8 mouse cellular contexts compared by ENCODE assay signal in the genomic region with DNA sequence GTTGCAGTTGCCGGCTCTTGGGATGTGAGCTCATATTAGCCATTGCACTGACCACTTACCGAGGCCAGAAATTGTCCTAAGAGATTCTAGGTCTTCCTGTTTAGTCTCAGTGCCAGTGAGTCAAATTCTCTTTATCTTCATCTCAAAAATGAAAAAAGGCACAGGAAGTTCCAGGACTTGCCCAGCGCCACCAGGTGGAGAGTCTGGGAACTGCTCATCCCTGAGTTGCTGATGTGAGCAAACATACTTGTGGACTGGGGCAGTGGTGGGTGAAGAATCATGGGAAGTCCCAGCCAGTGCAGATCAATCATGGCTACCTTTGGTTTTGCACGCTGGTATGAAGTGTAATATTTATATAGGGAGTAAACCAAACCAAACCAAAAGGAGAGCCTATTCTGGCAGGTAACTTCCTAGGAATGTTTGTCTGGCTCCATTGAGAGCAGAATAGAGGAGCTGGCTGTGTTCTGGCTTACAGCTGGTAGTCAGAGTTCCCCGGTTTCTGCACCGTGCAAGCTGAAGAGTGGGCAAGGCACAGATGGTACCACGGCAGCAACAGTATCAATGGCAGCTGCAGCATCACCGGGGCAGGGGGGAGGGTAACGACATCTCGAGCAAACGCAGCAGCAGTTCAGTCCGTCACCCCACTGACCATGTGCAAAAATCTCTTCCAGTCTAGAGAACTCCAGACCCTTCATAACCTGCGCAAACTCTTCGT. TPM values are rescaled to one million over a fixed set of nuclear protein-coding genes. Genes with fewer than 3 reads are reported as not detected.
A peak's percentile ranks its signal among the peaks of the same experiment; 100 is the strongest.
DNase-seq lines count a peak whose midpoint lies in the region; ATAC-seq and TF ChIP-seq lines count a peak whose summit lies in the region.

No protein-coding gene starts in this region.

- DNase-seq in gastrocnemius, adult 2 months, result no peak
- no peak for DNase-seq in gastrocnemius, postnatal 36 days
- DNase-seq in midbrain, embryonic 14.5 days, result peak; percentile 65
- peak; percentile 70 for DNase-seq in left cerebral cortex, postnatal 4 days
- DNase-seq in thymus, postnatal 0 days (ENCODE audit: low spot score), result peak; percentile 67
- no peak for DNase-seq in heart, postnatal 25 days (ENCODE audit: low spot score)

- H3K4me2 ChIP-seq in midbrain, embryonic 14.5 days (ENCODE audit: low read length), result no peak overlapping the region
- no peak overlapping the region for H3K4me2 ChIP-seq in midbrain, embryonic 15.5 days

- intact Hi-C loops in gastrocnemius, adult 2 months (cut with DNase I), result no loop called here
- intact Hi-C loops in gastrocnemius, postnatal 36 days (cut with DNase I), result no loop called here
- intact Hi-C loops in left cerebral cortex, postnatal 4 days (cut with DNase I), result no loop called here
- intact Hi-C loops in heart, postnatal 25 days (cut with DNase I), result no loop called here

- H3K36me3 ChIP-seq in midbrain, embryonic 14.5 days (ENCODE audit: control insufficient read depth, insufficient read depth, low read length), result peaks cover 95% of the 10 kb centered on the region
- peaks cover 22% of the 10 kb centered on the region for H3K36me3 ChIP-seq in midbrain, embryonic 15.5 days (replicated peaks)

- H3K4me1 ChIP-seq in midbrain, embryonic 14.5 days (ENCODE audit: control insufficient read depth, insufficient read depth, low read length), result peaks cover 2% of the 10 kb centered on the region; the same call in 1 of the 2 replicates
- peaks cover 17% of the 10 kb centered on the region for H3K4me1 ChIP-seq in midbrain, embryonic 15.5 days
- peaks cover 2% of the 10 kb centered on the region for H3K4me1 ChIP-seq in bone marrow, adult 2 months (ENCODE audit: control insufficient read depth, insufficient read depth, low read length)

- ATAC-seq in midbrain, embryonic 14.5 days (ENCODE audit: low FRiP score, low TSS enrichment), result no peak
- no peak for ATAC-seq in midbrain, embryonic 15.5 days (replicated peaks)

- H3K27ac ChIP-seq in gastrocnemius, adult 2 months, result no peak overlapping the region
- no peak overlapping the region for H3K27ac ChIP-seq in midbrain, embryonic 14.5 days (replicated peaks; ENCODE audit: low read depth, low read length)
- no peak overlapping the region for H3K27ac ChIP-seq in midbrain, embryonic 15.5 days
- H3K27ac ChIP-seq in bone marrow, adult 2 months (ENCODE audit: control insufficient read depth, insufficient read depth, low read depth, low read length, poor library complexity), result no peak overlapping the region

- TF ChIP-seq POLR2A in bone marrow, adult 2 months (IDR thresholded peaks at IDR 0.05; ENCODE audit: borderline replicate concordance, control insufficient read depth, low read depth, low read length), result no peak

- no peaks in the 10 kb centered on the region for H3K27me3 ChIP-seq in midbrain, embryonic 14.5 days (ENCODE audit: control insufficient read depth, insufficient read depth, low read length)
- H3K27me3 ChIP-seq in midbrain, embryonic 15.5 days (replicated peaks), result no peaks in the 10 kb centered on the region

- no peak overlapping the region for H3K9ac ChIP-seq in midbrain, embryonic 14.5 days (replicated peaks; ENCODE audit: low read length)
- H3K9ac ChIP-seq in midbrain, embryonic 15.5 days, result no peak overlapping the region

- TF ChIP-seq CTCF in gastrocnemius, adult 2 months (IDR thresholded peaks at IDR 0.05), result peak; percentile 59
- peak; percentile 63 for TF ChIP-seq CTCF in bone marrow, adult 2 months (IDR thresholded peaks at IDR 0.05; ENCODE audit: control insufficient read depth, insufficient read depth, low read length)

- no peak overlapping the region for H3K4me3 ChIP-seq in gastrocnemius, adult 2 months
- no peak overlapping the region for H3K4me3 ChIP-seq in midbrain, embryonic 14.5 days (replicated peaks; ENCODE audit: low read depth, low read length)
- no peak overlapping the region for H3K4me3 ChIP-seq in midbrain, embryonic 15.5 days
- H3K4me3 ChIP-seq in bone marrow, adult 2 months (replicated peaks; ENCODE audit: control insufficient read depth, low read depth, low read length), result no peak overlapping the region

- WGBS in midbrain, embryonic 14.5 days, result 87% methylated on average over 14 of the region's 14 CpGs
- WGBS in midbrain, embryonic 15.5 days, result 84% methylated on average over 14 of the region's 14 CpGs
- WGBS in bone marrow, adult 2 months, result 80% methylated on average over 14 of the region's 14 CpGs

- no peaks in the 10 kb centered on the region for H3K9me3 ChIP-seq in midbrain, embryonic 14.5 days (ENCODE audit: control insufficient read depth, low read length)
- H3K9me3 ChIP-seq in midbrain, embryonic 15.5 days, result no peaks in the 10 kb centered on the region

RNA-seq across cellular contexts. Expression of a gene that starts 38.7 kb away (rescaled TPM):
- total RNA-seq in gastrocnemius, adult 2 months (2021), result not detected
- total RNA-seq in gastrocnemius, postnatal 36 days (2021), result not detected
- polyA plus RNA-seq in midbrain, embryonic 14.5 days (2014; fragmentation: Nextera tagmentation; extraction: Ambion mirVana), result 8.7 and 9.7 TPM in 2 replicates
- 12.6 and 13.7 TPM in 2 replicates for polyA plus RNA-seq in midbrain, embryonic 15.5 days (2015; fragmentation: Nextera tagmentation; extraction: Ambion mirVana)
- polyA plus RNA-seq in bone marrow, adult 2 months (2011; ENCODE audit: insufficient read depth, insufficient read length, low replicate concordance, missing spikeins), result not detected in 2 replicates
- total RNA-seq in left cerebral cortex, postnatal 4 days (2021), result 10 to 100 TPM; 19.3 to 21.4 TPM
- 12.8 and 14.3 TPM in 2 replicates for polyA plus RNA-seq in thymus, postnatal 0 days (2015; fragmentation: Nextera tagmentation; extraction: Ambion mirVana)
- not detected for total RNA-seq in heart, postnatal 25 days (2021)

Comparison
In these comparisons a context has a peak if more than half of its experiments do, and no peak if none do; other contexts are left out.
1. DNase-seq: peak in midbrain, embryonic 14.5 days (single experiment), left cerebral cortex, postnatal 4 days (single experiment) and thymus, postnatal 0 days (single experiment); none in gastrocnemius, adult 2 months (single experiment), gastrocnemius, postnatal 36 days (0 of 2) and heart, postnatal 25 days (single experiment).
2. RNA of a gene that starts 38.7 kb away (total RNA-seq): 19.3 to 21.4 TPM in left cerebral cortex, postnatal 4 days; not detected in heart, postnatal 25 days, not detected in gastrocnemius, postnatal 36 days and not detected in gastrocnemius, adult 2 months; every median in the first group is over 10 times any median in the second.